Comparison of ENCODE assay signal across 10 mouse cellular contexts in the genomic region with DNA sequence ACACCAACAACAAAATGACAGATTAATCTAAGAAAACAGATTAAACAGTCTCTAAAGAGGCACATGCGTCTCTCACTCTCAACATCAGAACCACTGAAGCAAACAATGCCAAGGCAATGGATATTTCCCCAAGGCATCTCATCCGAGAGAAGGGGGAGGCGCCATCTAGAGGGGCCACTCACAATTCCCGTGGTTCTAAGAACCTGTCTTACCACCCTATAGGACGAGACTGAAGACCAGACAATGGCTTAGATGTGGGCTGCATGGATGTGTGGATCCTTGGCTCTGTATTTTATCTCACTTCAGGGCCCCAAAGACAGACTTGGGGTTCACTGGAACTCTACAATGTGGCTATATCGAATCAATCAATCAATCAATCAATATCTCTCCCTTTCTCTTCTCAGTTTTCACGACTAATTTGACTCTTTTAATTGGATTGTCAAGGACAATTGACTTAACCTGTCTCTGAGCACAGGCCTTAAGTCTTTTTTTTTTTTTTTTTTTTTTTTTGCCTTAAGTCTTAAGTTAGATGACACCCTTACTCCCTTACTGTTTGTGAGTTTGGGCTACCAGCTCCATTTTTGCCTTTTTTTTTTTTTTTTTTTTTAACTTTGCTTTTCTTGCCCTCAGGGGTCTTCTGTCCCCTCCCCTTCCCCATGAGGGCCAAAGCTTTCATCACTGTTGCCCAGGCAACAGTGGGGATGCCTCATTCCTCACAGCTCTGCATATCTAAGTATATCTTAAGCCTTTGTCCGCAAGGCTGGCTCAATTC. TPM values are rescaled to one million over a fixed set of nuclear protein-coding genes. Genes with fewer than 3 reads are reported as not detected.
DNase-seq lines count a peak whose midpoint lies in the region; ATAC-seq lines count a peak whose summit lies in the region.
"Had no signal": no experiment of that assay in that cellular context is flagged by ENCODE, and none has a peak within 500 bp of the region (broad histone marks: within the 10 kb centered on the region; RNA-seq: fewer than 3 reads in every experiment).

No protein-coding gene starts in this region.

- no peak for DNase-seq in heart, postnatal 14 days
- peak; percentile 85 for DNase-seq in ZHBTc4 (ENCODE audit: low read depth, low spot score)
- DNase-seq in thymus, adult 18-20 months, result no peak
- DNase-seq in left cerebral cortex, adult 18-20 months (ENCODE audit: low spot score in 2 of 2), result no peak
- DNase-seq in adrenal gland, adult 18-20 months (ENCODE audit: low spot score in 2 of 2), result no peak
- DNase-seq: cerebellum, postnatal 14 days had no signal

- no peaks in the 10 kb centered on the region; the same call in 1 of the 2 replicates for H3K27me3 ChIP-seq in heart, embryonic 14.5 days (ENCODE audit: control insufficient read depth, insufficient read depth, low read length)
- H3K27me3 ChIP-seq in forebrain, embryonic 16.5 days (replicated peaks; ENCODE audit: control insufficient read depth, insufficient read depth, low read length), result no peaks in the 10 kb centered on the region
- H3K27me3 ChIP-seq in midbrain, embryonic 13.5 days, result no peaks in the 10 kb centered on the region

- H3K9me3 ChIP-seq in heart, embryonic 14.5 days (ENCODE audit: control insufficient read depth, low read length), result no peaks in the 10 kb centered on the region
- H3K9me3 ChIP-seq in forebrain, embryonic 16.5 days (ENCODE audit: control insufficient read depth, low read length), result no peaks in the 10 kb centered on the region
- no peaks in the 10 kb centered on the region for H3K9me3 ChIP-seq in midbrain, embryonic 13.5 days
- H3K9me3 ChIP-seq: megakaryocyte, embryonic 14.5 days had no signal

- no peak overlapping the region for H3K27ac ChIP-seq in heart, embryonic 14.5 days (replicated peaks in 1 of 2; ENCODE audit: control insufficient read depth in 1 of 2, insufficient read depth in 1 of 2, low read depth in 2 of 2, low read length in 2 of 2)
- H3K27ac ChIP-seq in forebrain, embryonic 16.5 days (ENCODE audit: low read length), result no peak overlapping the region
- H3K27ac ChIP-seq in midbrain, embryonic 13.5 days, result peak overlapping the region; percentile 97

- H3K9ac ChIP-seq in heart, embryonic 14.5 days (ENCODE audit: low read length), result no peak overlapping the region
- 0 out of 2 replicates have a peak overlapping the region, but pooled peaks have one; percentile 1 for H3K9ac ChIP-seq in forebrain, embryonic 16.5 days (replicated peaks; ENCODE audit: low read depth, low read length)
- H3K9ac ChIP-seq in midbrain, embryonic 13.5 days (replicated peaks), result peak overlapping the region; percentile 85; the same call in 1 of the 2 replicates

- intact Hi-C loops in heart, postnatal 14 days (cut with DNase I), result loop anchor here (5.0 kb wide), 1 partner anchor 60 kb away; a partner anchor contains a TSS

- no peak for ATAC-seq in heart, embryonic 14.5 days (ENCODE audit: insufficient number of reproducible peaks, insufficient read depth, low FRiP score, low read depth)
- no peak for ATAC-seq in forebrain, embryonic 16.5 days
- ATAC-seq in midbrain, embryonic 13.5 days, result peak; percentile 51

- H3K4me3 ChIP-seq in heart, embryonic 14.5 days (ENCODE audit: control insufficient read depth in 1 of 2, insufficient read depth in 1 of 2, low read depth in 1 of 2, low read length in 2 of 2), result no peak overlapping the region; a peak in 1 of 4 replicates
- H3K4me3 ChIP-seq in forebrain, embryonic 16.5 days (replicated peaks; ENCODE audit: low read length), result no peak overlapping the region
- H3K4me3 ChIP-seq in midbrain, embryonic 13.5 days (replicated peaks), result peak overlapping the region; percentile 77

- WGBS in heart, embryonic 14.5 days, result 29% methylated on average over 8 of the region's 8 CpGs
- WGBS in forebrain, embryonic 16.5 days, result 7% methylated on average over 8 of the region's 8 CpGs
- 8% methylated on average over 8 of the region's 8 CpGs for WGBS in midbrain, embryonic 13.5 days

- peak overlapping the region; percentile 99 for H3K4me2 ChIP-seq in heart, embryonic 14.5 days (ENCODE audit: low read length)
- H3K4me2 ChIP-seq in forebrain, embryonic 16.5 days (ENCODE audit: low read length), result peak overlapping the region; percentile 99
- H3K4me2 ChIP-seq in midbrain, embryonic 13.5 days (replicated peaks), result peak overlapping the region; percentile 87

- H3K36me3 ChIP-seq in heart, embryonic 14.5 days (ENCODE audit: control insufficient read depth, insufficient read depth, low read length), result no peaks in the 10 kb centered on the region
- no peaks in the 10 kb centered on the region for H3K36me3 ChIP-seq in forebrain, embryonic 16.5 days (ENCODE audit: control insufficient read depth, insufficient read depth)
- H3K36me3 ChIP-seq in midbrain, embryonic 13.5 days, result no peaks in the 10 kb centered on the region

- H3K4me1 ChIP-seq in heart, embryonic 14.5 days (ENCODE audit: control insufficient read depth in 2 of 2, insufficient read depth in 2 of 2, low read length in 2 of 2), result 0 out of 4 replicates have a peak, but pooled peaks cover 0 to 6% of the 10 kb centered on the region in 2 experiments
- peaks cover 17% of the 10 kb centered on the region for H3K4me1 ChIP-seq in forebrain, embryonic 16.5 days (replicated peaks; ENCODE audit: control insufficient read depth, insufficient read depth, low read length)
- peaks cover 32% of the 10 kb centered on the region for H3K4me1 ChIP-seq in midbrain, embryonic 13.5 days (replicated peaks)

RNA-seq across cellular contexts. Expression of a gene that starts 1.2 kb away (rescaled TPM):
- polyA plus RNA-seq in heart, embryonic 14.5 days (2014; fragmentation: Nextera tagmentation; extraction: Ambion mirVana), result 10.3 and 10.8 TPM in 2 replicates
- total RNA-seq in heart, postnatal 14 days (2021), result 10 to 100 TPM; 56.8 to 62.4 TPM
- 15.8 and 18.0 TPM in 2 replicates for polyA plus RNA-seq in forebrain, embryonic 16.5 days (2015; fragmentation: Nextera tagmentation; extraction: Ambion mirVana)
- 40.7 and 44.1 TPM in 2 replicates for polyA plus RNA-seq in midbrain, embryonic 13.5 days (2015; fragmentation: Nextera tagmentation; extraction: Ambion mirVana)
- total RNA-seq in left cerebral cortex, adult 18-20 months (2021), result 10 to 100 TPM; 23.0 to 24.1 TPM
- 10 to 100 TPM; 10.6 to 13.9 TPM for total RNA-seq in adrenal gland, adult 18-20 months (2021)

RNA-seq across cellular contexts. Expression of a gene that starts 37.1 kb away (rescaled TPM):
- polyA plus RNA-seq in heart, embryonic 14.5 days (2014; fragmentation: Nextera tagmentation; extraction: Ambion mirVana), result 52.3 and 54.5 TPM in 2 replicates
- 10 to 100 TPM; 32.8 to 33.2 TPM for total RNA-seq in heart, postnatal 14 days (2021)
- polyA plus RNA-seq in forebrain, embryonic 16.5 days (2015; fragmentation: Nextera tagmentation; extraction: Ambion mirVana), result 32.5 and 34.2 TPM in 2 replicates
- polyA plus RNA-seq in midbrain, embryonic 13.5 days (2015; fragmentation: Nextera tagmentation; extraction: Ambion mirVana), result 43.9 and 49.6 TPM in 2 replicates
- 10 to 100 TPM; 22.2 to 22.9 TPM for total RNA-seq in left cerebral cortex, adult 18-20 months (2021)
- 10 to 100 TPM; 43.8 to 44.5 TPM for total RNA-seq in adrenal gland, adult 18-20 months (2021)
